ENCODE assay signal across 8 mouse cellular contexts in genomic region chr2:93809931-93810330, GRCm38 (mm10). TPM values are rescaled to one million over a fixed set of nuclear protein-coding genes. Genes with fewer than 3 reads are reported as not detected.
DNase-seq lines count a peak whose midpoint lies in the region; ATAC-seq lines count a peak whose summit lies in the region.
"Had no signal": no experiment of that assay in that cellular context is flagged by ENCODE, and none has a peak within 500 bp of the region (broad histone marks: within the 10 kb centered on the region; RNA-seq: fewer than 3 reads in every experiment).

No protein-coding gene starts in this region.

- no peak overlapping the region for H3K4me3 ChIP-seq in midbrain, embryonic 10.5 days
- no peak overlapping the region for H3K4me3 ChIP-seq in midbrain, embryonic 13.5 days (replicated peaks)
- H3K4me3 ChIP-seq: midbrain, embryonic 12.5 days had no signal

- no peak overlapping the region for H3K4me2 ChIP-seq in midbrain, embryonic 13.5 days (replicated peaks)
- H3K4me2 ChIP-seq: midbrain, embryonic 12.5 days had no signal

- peak; percentile 40 for DNase-seq in midbrain, embryonic 10.5 days (ENCODE audit: low spot score)
- DNase-seq in NIH3T3 (ENCODE audit: low read depth): peak; percentile 76
- peak; percentile 56 for DNase-seq in cerebellum, adult 11-12 months
- DNase-seq in lung, postnatal 4 days: peak; percentile 57 to 63
- DNase-seq in layer of hippocampus, adult 9-11 months: no peak

- H3K9ac ChIP-seq in midbrain, embryonic 13.5 days (replicated peaks): no peak overlapping the region
- H3K9ac ChIP-seq: midbrain, embryonic 12.5 days had no signal

- H3K4me1 ChIP-seq in midbrain, embryonic 10.5 days: no peaks in the 10 kb centered on the region
- H3K4me1 ChIP-seq in midbrain, embryonic 13.5 days (replicated peaks): no peaks in the 10 kb centered on the region
- H3K4me1 ChIP-seq: midbrain, embryonic 12.5 days had no signal

- WGBS in midbrain, embryonic 10.5 days: 10% methylated on average over 2 of the region's 2 CpGs
- 10% methylated on average over 2 of the region's 2 CpGs for whole genome bisulfite sequencing in midbrain, embryonic 13.5 days

- no peaks in the 10 kb centered on the region for H3K27me3 ChIP-seq in midbrain, embryonic 10.5 days (ENCODE audit: low read depth, poor library complexity, severe bottlenecking)
- H3K27me3 ChIP-seq in midbrain, embryonic 13.5 days: no peaks in the 10 kb centered on the region
- H3K27me3 ChIP-seq: midbrain, embryonic 12.5 days had no signal

- no peaks in the 10 kb centered on the region for H3K9me3 ChIP-seq in midbrain, embryonic 10.5 days (replicated peaks)
- no peaks in the 10 kb centered on the region for H3K9me3 ChIP-seq in midbrain, embryonic 13.5 days
- H3K9me3 ChIP-seq: midbrain, embryonic 12.5 days had no signal

- ATAC-seq in midbrain, embryonic 13.5 days: no peak; the same call in 1 of the 2 replicates
- ATAC-seq in hematopoietic stem cell, adult 5-6 weeks (replicated peaks in 1 of 2; ENCODE audit: insufficient read depth in 1 of 2, low FRiP score in 2 of 2, low TSS enrichment in 1 of 2, low read depth in 1 of 2, poor library complexity in 2 of 2, severe bottlenecking in 2 of 2): peak; percentile 74 to 75; a peak in 3 of 4 replicates

- H3K36me3 ChIP-seq in midbrain, embryonic 10.5 days: peaks cover 73% of the 10 kb centered on the region
- peaks cover 68% of the 10 kb centered on the region for H3K36me3 ChIP-seq in midbrain, embryonic 13.5 days

- no peak overlapping the region for H3K27ac ChIP-seq in midbrain, embryonic 10.5 days (replicated peaks)
- no peak overlapping the region for H3K27ac ChIP-seq in midbrain, embryonic 13.5 days
- H3K27ac ChIP-seq: midbrain, embryonic 12.5 days had no signal

RNA-seq across cellular contexts. Expression of gene Ext2, which starts 12.4 kb away (rescaled TPM):
- 72.3 and 78.2 TPM in 2 replicates for polyA plus RNA-seq in midbrain, embryonic 10.5 days (2016; fragmentation: Nextera tagmentation; extraction: Ambion mirVana)
- 57.6 and 69.1 TPM in 2 replicates for polyA plus RNA-seq in midbrain, embryonic 13.5 days (2015; fragmentation: Nextera tagmentation; extraction: Ambion mirVana)
- total RNA-seq in hematopoietic stem cell, adult 5-6 weeks (2017): 35.6 and 41.4 TPM in 2 replicates

RNA-seq across cellular contexts. Expression of gene Accs, which starts 39.8 kb away (rescaled TPM):
- polyA plus RNA-seq in midbrain, embryonic 10.5 days (2016; fragmentation: Nextera tagmentation; extraction: Ambion mirVana): 7.2 and 9.3 TPM in 2 replicates
- 6.8 and 7.1 TPM in 2 replicates for polyA plus RNA-seq in midbrain, embryonic 13.5 days (2015; fragmentation: Nextera tagmentation; extraction: Ambion mirVana)
- 17.6 and 36.4 TPM in 2 replicates for total RNA-seq in hematopoietic stem cell, adult 5-6 weeks (2017)

RNA-seq across cellular contexts. Expression of gene Accsl, which starts 59.0 kb away (rescaled TPM):
- polyA plus RNA-seq in midbrain, embryonic 10.5 days (2016; fragmentation: Nextera tagmentation; extraction: Ambion mirVana): not detected in 2 replicates
- 0.28 and 0.30 TPM in 2 replicates for polyA plus RNA-seq in midbrain, embryonic 13.5 days (2015; fragmentation: Nextera tagmentation; extraction: Ambion mirVana)
- not detected in 2 replicates for total RNA-seq in hematopoietic stem cell, adult 5-6 weeks (2017)
